Mouse (Mus musculus) hindbrain, embryonic 14.5 days (tissue): ENCODE data around the gene Cd36. TPM values are rescaled to one million over a fixed set of nuclear protein-coding genes. Genes with fewer than 3 reads are reported as not detected.
"Not testable (repeated sequence)": the region's sequence is repeated elsewhere in the genome, so short reads cannot be mapped to it uniquely, and the experiment has no call there.

ENCODE experiments used
- ATAC-seq: fragments of 200-750 bp; cut with Nextera tagmentation; 2 replicates; pipeline ENCODE4 v1.8.0; 2017; ENCODE audit warnings: moderate number of reproducible peaks, mild to moderate bottlenecking, moderate TSS enrichment, moderate library complexity; ENCODE audit not compliant: low FRiP score
- DNase-seq: peaks from one replicate; pipeline ENCODE4 v3.0.0-alpha.2; 2015; ENCODE audit warnings: low spot score
- H3K27ac ChIP-seq: fragments of 300-500 bp; sonication (generic); 2 replicates; pipeline ENCODE4 v1.5.1; 2014; ENCODE audit warnings: mild to moderate bottlenecking, moderate library complexity
- H3K27me3 ChIP-seq: fragments of 300-500 bp; sonication (generic); 2 replicates; pipeline ENCODE4 v1.6.1; 2014; ENCODE audit warnings: mild to moderate bottlenecking, low read length, mixed read lengths; ENCODE audit not compliant: control insufficient read depth, insufficient read depth
- H3K36me3 ChIP-seq: fragments of 300-500 bp; sonication (generic); replicated peaks from 2 replicates; pipeline ENCODE4 v1.6.1; 2014; ENCODE audit not compliant: control insufficient read depth, insufficient read depth
- H3K4me1 ChIP-seq: fragments of 300-500 bp; sonication (generic); replicated peaks from 2 replicates; pipeline ENCODE4 v1.6.1; 2014; ENCODE audit warnings: antibody characterized with exemption, low read length, mixed read lengths; ENCODE audit not compliant: control insufficient read depth, insufficient read depth
- H3K4me2 ChIP-seq: fragments of 300-500 bp; sonication (generic); replicated peaks from 2 replicates; pipeline ENCODE4 v1.6.1; 2014; ENCODE audit warnings: mild to moderate bottlenecking, moderate library complexity
- H3K4me3 ChIP-seq: fragments of 300-500 bp; sonication (generic); replicated peaks from 2 replicates; pipeline ENCODE4 v1.5.1; 2014; ENCODE audit warnings: mild to moderate bottlenecking, low read length
- H3K9ac ChIP-seq: fragments of 300-500 bp; sonication (generic); 2 replicates; pipeline ENCODE4 v1.6.1; 2014
- H3K9me3 ChIP-seq: fragments of 300-500 bp; sonication (generic); 2 replicates; pipeline ENCODE4 v1.6.1; 2016; ENCODE audit warnings: low read length; ENCODE audit not compliant: control insufficient read depth
- WGBS: fragments of 180-500 bp; shearing (Covaris S2); extraction: QIAGEN DNeasy Blood & Tissue Kit; methylation state at CpG from one replicate; pipeline ENCODE4 v1.1.7; 2014; 5-methylcytosine and 5-hydroxymethylcytosine counted together
- polyA plus RNA-seq: library from polyadenylated mRNA; unstranded; fragments of >200 nt; fragmentation: Nextera tagmentation; extraction: Ambion mirVana; gene quantifications from 2 replicates; pipeline ENCODE4 v1.2.1, GENCODE M21; 2014

The Cd36 gene
- polyA plus RNA-seq, 1 experiment from 2014 or later = 7.2 TPM

- H3K4me1 ChIP-seq, H3K4me2 ChIP-seq, H3K4me3 ChIP-seq, H3K9ac ChIP-seq, H3K9me3 ChIP-seq, ATAC-seq, H3K36me3 ChIP-seq, H3K27ac ChIP-seq, DNase-seq, H3K27me3 ChIP-seq: not testable (repeated sequence)
- 96% methylated on average over 5 of the region's 5 CpGs for WGBS
These were observed 9.0 kb upstream of the Cd36 start for GRCm38 (mm10) chr5:17897641-17898040.

GRCm38 (mm10) chr5:17893577-17894172 lies 5.1 kb upstream of the Cd36 start:
- DNase-seq (no peak), ATAC-seq (no peak)
- H3K36me3 ChIP-seq = no peaks in the 10 kb centered on the region
- 53% methylated on average over 2 of the region's 2 CpGs for WGBS
- no peak overlapping the region for H3K9ac ChIP-seq
- no peak overlapping the region for H3K4me2 ChIP-seq
- no peak overlapping the region for H3K4me3 ChIP-seq
- no peaks in the 10 kb centered on the region for H3K4me1 ChIP-seq
- H3K27me3 ChIP-seq = no peaks in the 10 kb centered on the region
- no peaks in the 10 kb centered on the region for H3K9me3 ChIP-seq
- no peak overlapping the region for H3K27ac ChIP-seq

GRCm38 (mm10) chr5:17889291-17889690 lies 690 bp upstream of the Cd36 start:
- no peaks in the 10 kb centered on the region for H3K4me1 ChIP-seq
- no peak for DNase-seq
- H3K9me3 ChIP-seq = no peaks in the 10 kb centered on the region

GRCm38 (mm10) chr5:17886377-17886776 lies 2.2 kb downstream of the Cd36 start:
- 92% methylated on average over 3 of the region's 3 CpGs for WGBS
- no peaks in the 10 kb centered on the region for H3K36me3 ChIP-seq
- no peak for ATAC-seq
- H3K4me3 ChIP-seq = no peak overlapping the region
- no peak for DNase-seq
- no peaks in the 10 kb centered on the region for H3K27me3 ChIP-seq
- no peaks in the 10 kb centered on the region for H3K9me3 ChIP-seq
- no peak overlapping the region for H3K27ac ChIP-seq
- H3K4me2 ChIP-seq = no peak overlapping the region
- no peaks in the 10 kb centered on the region for H3K4me1 ChIP-seq
- H3K9ac ChIP-seq = no peak overlapping the region

More at GRCm38 (mm10) chr5:17889291-17889690, 690 bp upstream of the Cd36 start:
- Histone ChIP-seq H3K4me3 (no peak overlapping the region), H3K36me3 (no peaks in the 10 kb centered on the region), H3K27me3 (no peaks in the 10 kb centered on the region), H3K4me2 (no peak overlapping the region), H3K27ac (no peak overlapping the region), H3K9ac (no peak overlapping the region)
- no peak for ATAC-seq
- WGBS = 89% methylated on average over 1 of the region's 1 CpGs

GRCm38 (mm10) chr5:17883357-17883875 lies 5.2 kb downstream of the Cd36 start:
- DNase-seq = no peak
- 72% methylated on average over 3 of the region's 3 CpGs for WGBS
- no peak for ATAC-seq
- Histone ChIP-seq H3K4me3 (no peak overlapping the region), H3K9ac (no peak overlapping the region), H3K27ac (no peak overlapping the region), H3K9me3 (no peaks in the 10 kb centered on the region), H3K36me3 (no peaks in the 10 kb centered on the region), H3K4me1 (no peaks in the 10 kb centered on the region), H3K27me3 (no peaks in the 10 kb centered on the region), H3K4me2 (no peak overlapping the region)

- Histone ChIP-seq H3K36me3 (no peaks in the 10 kb centered on the region), H3K27ac (no peak overlapping the region), H3K4me2 (no peak overlapping the region), H3K9ac (no peak overlapping the region), H3K27me3 (no peaks in the 10 kb centered on the region), H3K9me3 (no peaks in the 10 kb centered on the region), H3K4me1 (no peaks in the 10 kb centered on the region), H3K4me3 (no peak overlapping the region)
- DNase-seq = no peak
- ATAC-seq = no peak
- WGBS = 90% methylated on average over 2 of the region's 2 CpGs
These were observed 7.1 kb downstream of the Cd36 start for GRCm38 (mm10) chr5:17881542-17881896.

- no peaks in the 10 kb centered on the region for H3K9me3 ChIP-seq
- ATAC-seq (no peak), DNase-seq (no peak)
- H3K4me1 ChIP-seq = no peaks in the 10 kb centered on the region
- 71% methylated on average over 4 of the region's 4 CpGs for WGBS
- H3K4me3 ChIP-seq = no peak overlapping the region
- no peaks in the 10 kb centered on the region for H3K27me3 ChIP-seq
- H3K9ac ChIP-seq = no peak overlapping the region
- H3K36me3 ChIP-seq = no peaks in the 10 kb centered on the region
- no peak overlapping the region for H3K27ac ChIP-seq
- no peak overlapping the region for H3K4me2 ChIP-seq
These were observed 7.6 kb downstream of the Cd36 start for GRCm38 (mm10) chr5:17880799-17881541.

- WGBS = 76% methylated on average over 1 of the region's 1 CpGs
- H3K9me3 ChIP-seq = no peaks in the 10 kb centered on the region
- ATAC-seq = no peak
These were observed 8.7 kb downstream of the Cd36 start for GRCm38 (mm10) chr5:17879924-17880323.

GRCm38 (mm10) chr5:17877044-17877443 lies 11.6 kb downstream of the Cd36 start:
- Histone ChIP-seq H3K27ac (no peak overlapping the region), H3K9me3 (no peaks in the 10 kb centered on the region), H3K4me2 (no peak overlapping the region), H3K36me3 (no peaks in the 10 kb centered on the region), H3K9ac (no peak overlapping the region), H3K27me3 (no peaks in the 10 kb centered on the region), H3K4me1 (no peaks in the 10 kb centered on the region), H3K4me3 (no peak overlapping the region)
- ATAC-seq (no peak), DNase-seq (no peak)
- WGBS = 89% methylated on average over 7 of the region's 7 CpGs

More at GRCm38 (mm10) chr5:17879924-17880323, 8.7 kb downstream of the Cd36 start:
- Histone ChIP-seq H3K4me1 (no peaks in the 10 kb centered on the region), H3K27ac (no peak overlapping the region), H3K36me3 (no peaks in the 10 kb centered on the region), H3K4me2 (no peak overlapping the region), H3K27me3 (no peaks in the 10 kb centered on the region), H3K9ac (no peak overlapping the region), H3K4me3 (no peak overlapping the region)
- DNase-seq = no peak
